Mouse (Mus musculus) ovary, postnatal 36 days (tissue): ENCODE results near the gene Olfr54.
"Not testable (repeated sequence)": the region's sequence is repeated elsewhere in the genome, so short reads cannot be mapped to it uniquely, and the experiment has no call there.

Experiments
- DNase-seq: peaks from one replicate; pipeline ENCODE4 v3.0.0; 2022; ENCODE audit warnings: low spot score, mixed read lengths

Gene Olfr54

DNA sequence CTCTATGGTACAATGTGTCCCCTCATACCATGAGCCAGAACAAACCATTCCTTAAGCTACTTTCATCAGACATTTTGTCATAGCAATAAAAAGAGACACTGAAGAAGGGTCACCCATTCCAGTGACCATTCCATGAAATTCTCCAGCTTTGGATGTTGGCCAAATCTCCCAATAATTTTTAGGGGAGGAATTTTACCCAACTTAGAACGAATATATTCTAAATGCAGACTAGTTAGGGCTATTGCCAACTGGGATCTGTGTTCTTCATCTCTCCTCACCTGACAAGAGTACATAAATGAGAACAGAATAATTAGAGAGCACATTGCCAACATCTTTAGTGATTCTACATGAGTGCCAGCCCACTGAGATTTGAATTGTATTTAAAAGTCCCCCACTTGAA lies at the start of gene Olfr54:
Gene Olfr54 (plus strand): TSS at position 301 of the 400 bp plus-strand sequence.
- no peak for DNase-seq

DNA sequence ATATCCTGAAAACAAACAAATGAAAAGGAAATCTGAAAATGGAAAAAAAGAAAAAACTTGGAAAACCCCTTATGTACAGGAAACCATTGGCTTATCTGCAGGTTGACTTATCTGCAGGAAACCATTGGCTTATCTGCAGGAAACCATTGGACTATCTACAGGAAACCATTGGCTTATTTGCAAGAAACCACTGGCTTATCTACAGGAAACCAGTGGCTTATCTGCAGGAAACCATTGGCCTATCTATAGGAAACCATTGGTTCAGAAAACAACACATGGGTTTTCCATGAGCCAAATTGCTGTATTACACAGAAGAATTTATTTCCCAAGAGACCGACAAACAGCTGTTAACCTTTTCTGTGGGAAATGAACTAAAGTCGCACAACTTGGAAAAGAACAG lies 49.1 kb upstream of the Olfr54 start:
- no peak for DNase-seq

DNA sequence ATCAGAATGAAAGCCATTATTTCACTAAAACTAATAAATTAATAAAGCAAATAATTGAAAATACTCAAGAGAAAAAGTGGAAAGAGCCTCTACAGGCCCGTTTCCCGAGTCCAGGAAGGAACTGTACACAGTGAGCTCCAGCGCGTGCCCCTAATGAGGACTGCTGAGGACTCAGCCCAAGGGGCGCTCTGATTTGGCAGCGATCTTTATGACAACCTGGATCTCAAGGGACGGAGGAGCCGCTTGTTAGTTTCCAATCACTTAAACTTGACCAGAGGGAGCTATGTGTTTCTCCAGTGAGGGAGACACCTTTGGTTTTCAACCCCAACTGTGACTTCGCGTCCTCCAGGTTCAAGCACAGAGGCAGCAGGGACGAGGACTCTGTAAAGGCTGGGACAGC lies 47.8 kb upstream of the Olfr54 start, which contains the start of gene Olfr1378:
Gene Olfr1378 (plus strand): TSS at position 301 of the 400 bp plus-strand sequence.
- DNase-seq, result no peak

DNA sequence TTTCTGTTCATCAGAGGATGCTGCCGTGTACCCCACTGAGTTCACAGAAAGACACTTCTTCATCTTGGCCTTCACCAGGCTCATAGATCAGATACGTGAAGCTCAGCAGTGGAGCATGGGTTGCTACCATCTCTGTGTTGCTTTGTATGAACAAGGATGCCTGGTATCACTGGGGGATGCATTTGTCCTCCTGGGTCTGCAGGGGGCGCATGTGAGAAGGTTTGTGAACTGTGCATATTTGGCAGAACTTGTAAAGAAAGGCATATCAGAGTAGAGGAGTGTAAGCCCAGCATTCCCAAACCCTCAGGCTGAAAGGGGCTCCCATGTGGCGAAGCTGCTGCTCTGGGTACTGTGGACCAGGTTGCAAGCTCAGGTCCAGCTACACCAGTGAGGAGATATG lies 36.8 kb upstream of the Olfr54 start:
- DNase-seq, result peak; percentile 21

GRCm38 (mm10) chr11:50981667-50982066 lies 32.4 kb upstream of the Olfr54 start, which contains the start of gene Olfr1377:
Olfr1377 (plus strand) TSS chr11:50981967.
- no peak for DNase-seq

- DNase-seq, result no peak
Measured at GRCm38 (mm10) chr11:51003296-51003695, 10.7 kb upstream of the Olfr54 start, which contains the start of gene Olfr51. Olfr51 (plus strand) TSS chr11:51003596.

DNA sequence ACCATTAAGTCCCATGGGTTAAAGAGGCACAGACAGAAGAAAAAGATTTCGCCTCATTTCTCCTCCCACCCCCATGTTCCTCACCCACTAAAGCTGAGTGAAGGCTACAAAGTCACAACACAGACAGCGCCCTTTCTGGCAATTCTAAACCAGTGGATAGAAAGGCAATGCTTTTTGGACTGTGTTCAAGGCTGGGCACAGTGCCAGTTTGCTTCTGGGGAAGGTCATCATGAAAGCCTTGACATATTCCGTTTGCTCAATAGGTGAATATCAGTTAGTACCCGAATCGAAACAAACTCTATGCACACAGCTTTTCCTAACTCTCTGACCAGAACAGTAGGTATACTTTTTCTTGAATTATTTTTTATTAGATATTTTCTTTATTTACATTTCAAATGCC lies 2.2 kb upstream of the Olfr54 start:
- peak; percentile 75 for DNase-seq

GRCm38 (mm10) chr11:51016341-51016740 lies 2.3 kb downstream of the Olfr54 start:
- no peak for DNase-seq

- not testable (repeated sequence) for DNase-seq
Measured at GRCm38 (mm10) chr11:51026811-51027210, 12.8 kb downstream of the Olfr54 start.

- not testable (repeated sequence) for DNase-seq
Measured at GRCm38 (mm10) chr11:51029381-51029780, 15.3 kb downstream of the Olfr54 start.

DNA sequence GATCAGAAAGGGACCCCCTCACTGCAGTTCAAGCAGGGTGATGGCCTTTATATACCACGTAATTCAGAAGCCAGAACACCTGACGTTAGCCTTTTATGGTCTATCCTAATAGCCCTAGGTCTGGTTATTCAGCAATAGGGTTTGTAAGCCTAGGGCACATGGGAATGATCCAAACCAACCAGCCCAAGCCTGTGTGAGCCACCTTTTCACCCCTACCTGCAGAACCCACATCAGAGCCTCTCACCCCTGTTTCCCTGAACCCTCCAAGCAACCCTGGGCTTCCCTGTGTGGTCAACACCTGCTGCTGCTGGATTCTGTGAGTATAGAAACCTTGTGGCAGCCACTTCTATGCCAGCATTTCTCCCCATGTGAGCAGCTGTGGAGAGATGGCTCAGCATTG lies 16.2 kb downstream of the Olfr54 start:
- no peak for DNase-seq

DNA sequence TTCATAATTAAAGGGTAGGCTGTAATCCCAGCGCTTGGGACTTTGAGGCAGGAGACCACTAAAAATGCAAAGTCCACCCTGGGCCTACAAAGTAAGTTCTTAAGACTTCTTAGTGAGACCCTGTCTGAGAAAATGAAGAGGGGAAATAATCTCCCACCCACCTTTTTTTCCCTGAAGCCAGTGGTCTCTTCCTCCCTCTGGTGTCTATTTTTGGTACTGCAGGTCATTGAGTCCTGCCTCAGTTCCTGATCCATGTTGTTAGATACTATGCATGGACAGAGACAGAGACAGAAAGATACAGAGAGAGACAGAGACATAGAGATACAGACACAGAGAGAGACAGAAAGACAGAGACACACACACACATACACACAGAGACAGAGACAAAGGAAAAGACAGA lies 18.8 kb downstream of the Olfr54 start:
- DNase-seq, result no peak

GRCm38 (mm10) chr11:51034141-51034540 lies 20.1 kb downstream of the Olfr54 start:
- DNase-seq, result not testable (repeated sequence)

DNA sequence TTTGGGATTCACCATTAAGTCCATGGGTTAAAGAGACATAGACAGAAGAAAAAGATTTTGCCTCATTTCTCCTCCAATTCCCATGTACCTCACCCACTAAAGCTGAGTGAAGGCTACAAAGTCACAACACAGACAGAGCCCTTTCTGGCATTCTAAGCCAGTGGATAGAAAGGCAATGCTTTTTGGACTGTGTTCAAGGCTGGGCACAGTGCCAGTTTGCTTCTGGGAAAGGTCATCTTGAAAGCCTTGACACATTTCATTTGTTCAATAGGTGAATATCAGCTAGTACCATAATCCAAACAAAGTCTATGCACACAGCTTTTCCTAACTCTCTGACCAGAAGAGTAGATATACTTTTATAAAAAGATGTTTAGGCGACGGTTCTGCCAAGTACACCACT lies 21.9 kb downstream of the Olfr54 start:
- DNase-seq, result peak; percentile 56

DNA sequence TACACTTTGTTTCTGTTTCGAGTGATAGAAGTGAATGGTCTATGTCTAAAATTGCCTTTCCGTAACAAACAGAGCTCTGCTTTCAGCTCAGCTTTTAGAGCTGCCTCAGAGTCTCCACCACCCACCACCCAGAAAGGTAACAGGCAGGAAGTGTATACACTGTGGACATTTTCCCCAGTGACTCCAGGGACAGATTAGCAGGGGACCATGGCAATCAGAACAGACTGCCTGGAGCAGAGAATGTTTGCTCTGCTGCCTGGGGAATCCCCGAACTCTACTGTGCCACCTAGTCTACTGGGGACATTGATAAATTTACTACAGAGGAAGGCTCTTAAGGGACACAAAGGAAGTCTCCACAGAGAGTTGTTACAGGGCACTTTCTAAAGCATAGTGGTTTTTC lies 30.7 kb downstream of the Olfr54 start:
- not testable (repeated sequence) for DNase-seq

DNA sequence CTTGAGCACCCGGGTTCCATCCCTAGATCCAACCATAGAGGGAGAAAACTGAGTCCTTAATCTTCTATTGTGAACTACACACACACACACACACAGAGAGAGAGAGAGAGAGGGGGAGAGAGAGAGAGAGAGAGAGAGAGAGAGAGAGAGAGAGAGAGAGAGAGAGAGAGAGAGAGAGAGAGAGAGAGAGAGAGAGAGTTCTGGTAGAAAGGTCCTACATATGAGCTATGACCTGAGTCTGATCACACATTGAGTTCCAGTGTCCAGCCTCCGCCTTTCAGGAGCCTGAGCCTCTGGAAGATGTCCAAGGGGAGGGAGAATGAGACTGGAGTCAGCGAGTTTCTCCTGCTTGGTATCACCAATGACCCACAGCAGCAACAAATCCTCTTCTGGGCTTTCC lies 33.8 kb downstream of the Olfr54 start, which contains the start of gene Olfr1375:
Gene Olfr1375 (plus strand): TSS at position 301 of the 400 bp plus-strand sequence.
- DNase-seq, result not testable (repeated sequence)

GRCm38 (mm10) chr11:51051678-51052077 lies 37.6 kb downstream of the Olfr54 start:
- DNase-seq, result no peak

GRCm38 (mm10) chr11:51053230-51053629 lies 39.2 kb downstream of the Olfr54 start:
- DNase-seq, result no peak

DNA sequence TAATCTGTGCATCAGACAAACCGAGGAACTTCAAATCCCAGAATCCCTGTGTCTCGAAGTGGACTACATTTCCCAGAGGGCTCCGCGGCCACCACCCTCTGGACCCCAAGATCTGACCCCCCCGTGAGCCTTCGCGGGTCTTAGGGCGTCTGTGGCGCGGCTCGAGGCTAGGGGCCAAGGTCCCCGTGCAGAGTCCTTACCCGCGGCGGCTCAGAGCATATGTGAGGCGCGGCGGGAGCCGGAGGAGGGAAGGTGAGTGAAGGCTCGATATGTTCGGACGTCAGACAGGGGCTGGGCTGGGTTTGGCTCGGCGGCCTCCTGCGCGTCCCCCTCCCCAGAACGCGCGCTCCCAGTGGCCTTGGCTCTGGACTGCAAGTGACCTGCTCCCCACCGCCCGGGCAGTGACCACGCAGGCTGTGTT lies 45.1 kb downstream of the Olfr54 start, which contains the start of gene Zfp354a:
Gene Zfp354a (plus strand): TSS at position 107 of the 421 bp plus-strand sequence.
- DNase-seq, result peak; percentile 67

DNA sequence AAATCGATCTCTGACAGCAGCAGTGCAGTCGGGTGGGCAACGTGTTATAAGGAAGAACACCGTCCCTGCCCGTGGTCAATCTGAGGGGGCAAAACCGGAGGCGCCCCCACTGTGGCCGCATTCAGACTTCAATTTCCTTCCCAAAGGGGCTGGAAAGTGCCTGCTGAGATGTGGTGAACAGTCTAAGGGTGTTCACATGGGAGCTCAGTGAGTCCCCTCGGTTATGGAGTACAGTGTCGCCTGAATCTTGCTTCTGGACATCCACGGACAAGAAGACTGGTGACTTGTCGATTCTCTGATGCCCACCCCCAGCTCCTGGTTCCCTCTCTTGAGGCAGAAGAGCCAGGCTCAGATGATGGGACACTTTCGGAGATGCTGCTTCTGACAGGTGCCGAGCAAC lies 45.6 kb downstream of the Olfr54 start:
- DNase-seq, result peak; percentile 9

DNA sequence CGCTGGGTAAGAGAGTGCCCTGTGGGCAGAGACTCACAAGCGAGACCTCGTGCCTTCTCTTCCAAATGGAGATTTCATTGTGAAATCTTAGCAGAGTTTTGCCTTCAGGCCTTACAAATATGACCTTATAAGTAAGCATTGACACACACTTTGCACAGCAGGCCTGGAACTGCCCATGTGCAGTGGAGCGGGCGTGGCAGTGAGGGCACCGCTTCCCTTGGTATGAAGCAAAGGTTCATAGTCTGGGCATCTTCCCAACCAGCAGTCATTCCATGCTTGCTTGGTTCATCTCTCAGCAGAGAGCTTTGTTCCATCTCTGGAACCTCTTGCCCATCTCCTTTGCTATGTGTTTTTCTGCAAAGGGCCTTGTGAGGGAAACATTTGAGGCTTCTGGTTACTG lies 46.9 kb downstream of the Olfr54 start:
- no peak for DNase-seq

DNA sequence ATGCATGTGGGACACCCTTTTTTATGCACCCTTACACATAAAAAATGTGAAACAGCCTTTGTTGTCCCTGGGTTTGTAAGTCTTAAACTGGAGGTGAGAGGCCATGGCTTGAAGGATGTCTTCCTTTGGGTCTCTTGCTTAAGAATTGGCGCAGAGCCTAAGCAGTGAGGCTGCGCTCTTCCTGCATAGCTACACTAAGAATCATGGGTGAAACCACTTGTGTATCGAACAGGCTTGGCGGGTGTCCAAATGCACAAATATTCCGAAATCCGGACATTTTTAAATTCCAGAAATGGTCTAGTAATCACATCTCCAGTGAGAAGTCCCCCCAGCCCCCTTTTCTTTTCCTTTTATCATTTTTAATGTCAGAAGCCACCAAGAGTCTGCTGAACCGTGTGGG lies 49.2 kb downstream of the Olfr54 start:
- no peak for DNase-seq

- DNase-seq, result no peak
Measured at GRCm38 (mm10) chr11:51063841-51064240, 49.8 kb downstream of the Olfr54 start.
